Comparison of ENCODE assay signal across 8 mouse cellular contexts in the genomic region with DNA sequence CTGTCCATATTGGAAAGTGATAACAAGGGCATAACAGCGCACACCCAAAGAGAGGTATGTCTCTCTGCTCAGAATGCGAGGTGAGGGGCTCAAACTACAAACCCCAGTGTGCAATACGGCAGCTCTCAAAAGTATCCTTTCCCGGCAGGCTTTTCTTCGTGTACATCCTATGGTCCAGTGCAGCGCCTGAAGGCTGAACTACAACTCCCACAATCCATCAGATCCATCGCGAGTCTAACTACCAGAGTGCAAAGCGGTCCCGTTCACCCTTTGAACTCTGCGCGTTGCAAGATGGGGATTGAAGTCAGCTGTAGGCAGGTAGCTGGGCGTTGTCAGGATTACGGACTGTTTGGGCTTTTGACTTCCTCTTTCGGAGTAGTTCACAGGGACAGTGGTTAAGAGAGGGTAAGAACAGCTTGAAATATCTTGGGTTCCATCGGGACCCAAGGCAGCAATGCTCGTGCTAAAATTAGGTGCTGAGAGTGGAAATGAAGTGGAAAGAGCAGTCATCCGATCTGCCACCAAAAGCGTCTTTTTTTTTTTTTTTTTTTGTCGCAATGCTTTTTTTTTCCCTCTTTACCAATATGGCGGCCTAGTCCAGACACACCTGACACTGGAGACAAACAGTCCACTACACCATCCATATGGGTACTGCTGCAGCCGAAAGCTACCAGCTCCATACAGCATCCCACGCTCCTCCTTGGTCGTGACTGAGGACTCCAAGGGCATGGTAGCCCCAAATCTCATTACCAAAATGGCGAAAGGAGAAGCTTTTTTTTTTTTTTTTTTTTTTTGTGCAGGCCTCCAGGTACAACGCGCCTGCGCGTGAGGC. TPM values are rescaled to one million over a fixed set of nuclear protein-coding genes. Genes with fewer than 3 reads are reported as not detected.
DNase-seq lines count a peak whose midpoint lies in the region; ATAC-seq lines count a peak whose summit lies in the region.

No protein-coding gene starts in this region.

- peaks cover 6% of the 10 kb centered on the region; the same call in 1 of the 2 replicates for H3K36me3 ChIP-seq in embryonic facial prominence, embryonic 12.5 days
- no peaks in the 10 kb centered on the region; the same call in 1 of the 2 replicates for H3K36me3 ChIP-seq in limb, embryonic 11.5 days (ENCODE audit: control insufficient read depth, insufficient read depth, low read length)
- H3K36me3 ChIP-seq in midbrain, embryonic 14.5 days (ENCODE audit: control insufficient read depth, insufficient read depth, low read length), result peaks cover 26% of the 10 kb centered on the region

- peak overlapping the region; percentile 70 for H3K4me2 ChIP-seq in embryonic facial prominence, embryonic 12.5 days (replicated peaks)
- H3K4me2 ChIP-seq in limb, embryonic 11.5 days (ENCODE audit: low read depth, severe bottlenecking), result peak overlapping the region; percentile 74
- H3K4me2 ChIP-seq in midbrain, embryonic 14.5 days (ENCODE audit: low read length), result peak overlapping the region; percentile 79

- 0 out of 2 replicates have a peak overlapping the region, but pooled peaks have one; percentile 30 for H3K9ac ChIP-seq in embryonic facial prominence, embryonic 12.5 days
- H3K9ac ChIP-seq in limb, embryonic 11.5 days (ENCODE audit: low read length), result peak overlapping the region; percentile 55
- H3K9ac ChIP-seq in midbrain, embryonic 14.5 days (replicated peaks; ENCODE audit: low read length), result peak overlapping the region; percentile 57

- H3K9me3 ChIP-seq in embryonic facial prominence, embryonic 12.5 days, result no peaks in the 10 kb centered on the region
- H3K9me3 ChIP-seq in limb, embryonic 11.5 days (ENCODE audit: control insufficient read depth, low read length), result no peaks in the 10 kb centered on the region
- H3K9me3 ChIP-seq in midbrain, embryonic 14.5 days (ENCODE audit: control insufficient read depth, low read length), result no peaks in the 10 kb centered on the region

- peak; percentile 85 for DNase-seq in 3134 (ENCODE audit: extremely low read depth, insufficient read length, low spot score)
- peak; percentile 81 for DNase-seq in adrenal gland, postnatal 25 days
- peak; percentile 100 for DNase-seq in heart, adult 11 months
- peak; percentile 93 for DNase-seq in kidney, adult 18-20 months
- DNase-seq in limb, embryonic 11.5 days (ENCODE audit: low spot score), result peak; percentile 95
- DNase-seq in midbrain, embryonic 14.5 days, result peak; percentile 99
- peak; percentile 79 to 89 for DNase-seq in spleen, adult 18-20 months

- H3K27me3 ChIP-seq in embryonic facial prominence, embryonic 12.5 days, result peaks cover 6% of the 10 kb centered on the region
- H3K27me3 ChIP-seq in limb, embryonic 11.5 days (ENCODE audit: control insufficient read depth, insufficient read depth, low read length), result no peaks in the 10 kb centered on the region
- H3K27me3 ChIP-seq in midbrain, embryonic 14.5 days (ENCODE audit: control insufficient read depth, insufficient read depth, low read length), result no peaks in the 10 kb centered on the region

- under 1% methylated on average over 29 of the region's 29 CpGs for WGBS in embryonic facial prominence, embryonic 12.5 days
- under 1% methylated on average over 29 of the region's 29 CpGs for WGBS in limb, embryonic 11.5 days
- under 1% methylated on average over 29 of the region's 29 CpGs for WGBS in midbrain, embryonic 14.5 days

- peak; percentile 84 for ATAC-seq in embryonic facial prominence, embryonic 12.5 days (ENCODE audit: insufficient number of reproducible peaks, insufficient read depth, low FRiP score, low TSS enrichment)
- ATAC-seq in limb, embryonic 11.5 days (ENCODE audit: insufficient number of reproducible peaks, low FRiP score, low TSS enrichment, low read depth), result peak; percentile 84
- peak; percentile 88 for ATAC-seq in midbrain, embryonic 14.5 days (ENCODE audit: low FRiP score, low TSS enrichment)

- 0 out of 2 replicates have a peak, but pooled peaks cover 8% of the 10 kb centered on the region for H3K4me1 ChIP-seq in embryonic facial prominence, embryonic 12.5 days
- H3K4me1 ChIP-seq in limb, embryonic 11.5 days (ENCODE audit: control insufficient read depth, insufficient read depth, low read length), result 0 out of 2 replicates have a peak, but pooled peaks cover 4% of the 10 kb centered on the region
- H3K4me1 ChIP-seq in midbrain, embryonic 14.5 days (ENCODE audit: control insufficient read depth, insufficient read depth, low read length), result peaks cover 11% of the 10 kb centered on the region

- peak overlapping the region; percentile 91 for H3K27ac ChIP-seq in embryonic facial prominence, embryonic 12.5 days
- H3K27ac ChIP-seq in limb, embryonic 11.5 days (replicated peaks; ENCODE audit: low read depth, low read length), result peak overlapping the region; percentile 87
- peak overlapping the region; percentile 98 for H3K27ac ChIP-seq in midbrain, embryonic 14.5 days (replicated peaks; ENCODE audit: low read depth, low read length)

- peak overlapping the region; percentile 100 for H3K4me3 ChIP-seq in embryonic facial prominence, embryonic 12.5 days
- H3K4me3 ChIP-seq in limb, embryonic 11.5 days (ENCODE audit: low read depth, low read length), result peak overlapping the region; percentile 99
- peak overlapping the region; percentile 99 for H3K4me3 ChIP-seq in midbrain, embryonic 14.5 days (replicated peaks; ENCODE audit: low read depth, low read length)

RNA-seq across cellular contexts. Expression of gene Phf12, which starts 0.7 kb away (rescaled TPM):
- total RNA-seq in adrenal gland, postnatal 25 days (2021), result 76.6 and 79.8 TPM in 2 replicates
- polyA plus RNA-seq in embryonic facial prominence, embryonic 12.5 days (2016; fragmentation: Nextera tagmentation; extraction: Ambion mirVana), result 27.5 and 27.7 TPM in 2 replicates
- polyA plus RNA-seq in limb, embryonic 11.5 days (2014; fragmentation: Nextera tagmentation; extraction: Ambion mirVana), result 19.6 and 21.1 TPM in 2 replicates
- 18.5 and 20.3 TPM in 2 replicates for polyA plus RNA-seq in midbrain, embryonic 14.5 days (2014; fragmentation: Nextera tagmentation; extraction: Ambion mirVana)

RNA-seq across cellular contexts. Expression of gene Dhrs13, which starts 50.3 kb away (rescaled TPM):
- total RNA-seq in adrenal gland, postnatal 25 days (2021), result 18.6 and 19.1 TPM in 2 replicates
- 20.3 and 21.9 TPM in 2 replicates for polyA plus RNA-seq in embryonic facial prominence, embryonic 12.5 days (2016; fragmentation: Nextera tagmentation; extraction: Ambion mirVana)
- 19.1 and 19.3 TPM in 2 replicates for polyA plus RNA-seq in limb, embryonic 11.5 days (2014; fragmentation: Nextera tagmentation; extraction: Ambion mirVana)
- polyA plus RNA-seq in midbrain, embryonic 14.5 days (2014; fragmentation: Nextera tagmentation; extraction: Ambion mirVana), result 51.3 and 62.5 TPM in 2 replicates

RNA-seq across cellular contexts. Expression of gene Sez6, which starts 51.2 kb away (rescaled TPM):
- 2.0 and 2.7 TPM in 2 replicates for total RNA-seq in adrenal gland, postnatal 25 days (2021)
- polyA plus RNA-seq in embryonic facial prominence, embryonic 12.5 days (2016; fragmentation: Nextera tagmentation; extraction: Ambion mirVana), result 2.0 and 2.4 TPM in 2 replicates
- polyA plus RNA-seq in limb, embryonic 11.5 days (2014; fragmentation: Nextera tagmentation; extraction: Ambion mirVana), result 0.10 and 0.23 TPM in 2 replicates
- 121 and 124 TPM in 2 replicates for polyA plus RNA-seq in midbrain, embryonic 14.5 days (2014; fragmentation: Nextera tagmentation; extraction: Ambion mirVana)

RNA-seq across cellular contexts. Expression of gene Flot2, which starts 55.9 kb away (rescaled TPM):
- 87.9 and 106 TPM in 2 replicates for total RNA-seq in adrenal gland, postnatal 25 days (2021)
- 51.8 and 54.1 TPM in 2 replicates for polyA plus RNA-seq in embryonic facial prominence, embryonic 12.5 days (2016; fragmentation: Nextera tagmentation; extraction: Ambion mirVana)
- polyA plus RNA-seq in limb, embryonic 11.5 days (2014; fragmentation: Nextera tagmentation; extraction: Ambion mirVana), result 48.7 and 49.5 TPM in 2 replicates
- 57.4 and 64.8 TPM in 2 replicates for polyA plus RNA-seq in midbrain, embryonic 14.5 days (2014; fragmentation: Nextera tagmentation; extraction: Ambion mirVana)

Comparison
In these comparisons a context has a peak if more than half of its experiments do, and no peak if none do; other contexts are left out.
1. Peak in every context shown above with its lines: DNase-seq, ATAC-seq, H3K4me3 ChIP-seq and H3K27ac ChIP-seq.
2. RNA of gene Sez6, which starts 51.2 kb away (polyA plus RNA-seq): 121 to 124 TPM in midbrain, embryonic 14.5 days; 2.0 to 2.4 TPM in embryonic facial prominence, embryonic 12.5 days and 0.10 to 0.23 TPM in limb, embryonic 11.5 days; every median in the first group is over 10 times any median in the second.